Mouse (Mus musculus): Measurements from ENCODE around the gene Lrch1. TPM values are rescaled to one million over a fixed set of nuclear protein-coding genes. Genes with fewer than 3 reads are reported as not detected.

The Lrch1 gene
- polyA plus RNA-seq, 1 experiment = 13.6 TPM

DNA sequence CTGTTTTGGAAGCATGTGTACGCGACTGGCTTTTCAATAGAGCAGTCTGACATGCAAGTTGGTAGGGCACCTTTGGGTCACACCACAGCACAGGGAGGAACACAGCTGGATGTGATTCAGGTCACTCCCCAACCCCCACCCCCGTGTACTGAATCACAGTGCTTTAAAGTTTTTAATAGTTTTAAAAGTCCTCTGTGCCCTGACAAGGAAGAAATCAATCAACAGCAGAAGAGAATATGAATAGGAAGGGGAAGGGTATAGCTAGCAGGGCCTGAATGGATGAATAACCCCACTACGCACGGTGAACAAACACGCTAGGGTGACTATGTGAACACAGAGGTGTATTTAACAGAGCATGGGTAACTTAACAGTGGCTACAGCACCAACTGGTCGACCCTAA lies 6.1 kb downstream of the Lrch1 start:
- Histone ChIP-seq H3K27ac (ENCODE audit: insufficient read depth, low read length) (no peak overlapping the region), H3K4me3 (ENCODE audit: insufficient read depth, low read length) (no peak overlapping the region), H3K4me1 (ENCODE audit: control insufficient read depth, insufficient read depth, low read length) (peaks cover 6% of the 10 kb centered on the region; the same call in 1 of the 2 replicates)
- TF ChIP-seq CTCF (IDR thresholded peaks at IDR 0.05; ENCODE audit: extremely low read depth, insufficient read depth, low read length) = no peak
- TF ChIP-seq POLR2A (IDR thresholded peaks at IDR 0.05; ENCODE audit: extremely low read depth, insufficient read depth, low read length) = no peak

DNA sequence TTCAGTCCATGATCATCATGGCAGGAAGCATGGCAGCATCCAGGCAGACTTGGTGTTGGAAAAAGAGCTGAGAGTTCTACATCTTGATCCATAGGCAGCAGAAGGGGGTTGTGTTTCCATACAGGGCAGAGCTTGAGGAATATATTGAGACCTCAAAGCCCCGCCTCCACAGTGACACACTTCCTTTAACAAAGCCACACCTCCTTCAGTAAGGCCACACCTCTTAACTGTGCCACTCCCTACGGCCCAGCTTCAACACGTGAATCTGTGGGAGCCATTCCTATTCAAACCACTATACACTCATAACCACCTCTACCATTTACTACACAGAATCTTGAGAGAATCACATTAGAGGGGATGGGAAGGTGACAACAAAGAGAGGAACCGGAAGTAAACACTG lies 6.9 kb downstream of the Lrch1 start:
- Histone ChIP-seq H3K4me1 (ENCODE audit: control insufficient read depth, insufficient read depth, low read length) (peaks cover 5% of the 10 kb centered on the region; the same call in 1 of the 2 replicates), H3K27ac (ENCODE audit: insufficient read depth, low read length) (no peak overlapping the region), H3K4me3 (ENCODE audit: insufficient read depth, low read length) (no peak overlapping the region)
- TF ChIP-seq CTCF (IDR thresholded peaks at IDR 0.05; ENCODE audit: extremely low read depth, insufficient read depth, low read length) (no peak), POLR2A (IDR thresholded peaks at IDR 0.05; ENCODE audit: extremely low read depth, insufficient read depth, low read length) (no peak)

DNA sequence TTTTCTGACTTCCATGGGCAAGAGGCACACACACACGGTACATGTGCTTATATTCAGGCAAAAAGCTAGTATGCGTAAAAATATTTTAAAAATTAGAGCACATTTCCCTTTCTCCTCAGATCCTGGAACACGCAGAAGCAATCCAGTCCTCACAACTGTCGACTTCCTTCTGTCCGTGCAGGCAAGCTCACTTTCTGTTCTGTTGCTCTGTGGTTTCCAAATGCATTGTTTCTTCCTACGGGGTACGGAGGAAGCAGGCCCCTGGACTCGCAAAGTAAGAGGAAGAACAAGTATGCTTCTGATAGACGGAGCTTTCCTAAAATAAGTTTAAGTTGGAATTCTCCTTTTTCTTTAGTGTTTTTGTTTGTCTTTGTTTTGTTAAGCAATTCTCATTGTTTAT lies 8.3 kb downstream of the Lrch1 start:
- TF ChIP-seq CTCF (IDR thresholded peaks at IDR 0.05; ENCODE audit: extremely low read depth, insufficient read depth, low read length) (no peak), POLR2A (IDR thresholded peaks at IDR 0.05; ENCODE audit: extremely low read depth, insufficient read depth, low read length) (no peak)
- Histone ChIP-seq H3K4me3 (ENCODE audit: insufficient read depth, low read length) (no peak overlapping the region), H3K27ac (ENCODE audit: insufficient read depth, low read length) (no peak overlapping the region; the same call in 1 of the 2 replicates), H3K4me1 (ENCODE audit: control insufficient read depth, insufficient read depth, low read length) (no peaks in the 10 kb centered on the region)

DNA sequence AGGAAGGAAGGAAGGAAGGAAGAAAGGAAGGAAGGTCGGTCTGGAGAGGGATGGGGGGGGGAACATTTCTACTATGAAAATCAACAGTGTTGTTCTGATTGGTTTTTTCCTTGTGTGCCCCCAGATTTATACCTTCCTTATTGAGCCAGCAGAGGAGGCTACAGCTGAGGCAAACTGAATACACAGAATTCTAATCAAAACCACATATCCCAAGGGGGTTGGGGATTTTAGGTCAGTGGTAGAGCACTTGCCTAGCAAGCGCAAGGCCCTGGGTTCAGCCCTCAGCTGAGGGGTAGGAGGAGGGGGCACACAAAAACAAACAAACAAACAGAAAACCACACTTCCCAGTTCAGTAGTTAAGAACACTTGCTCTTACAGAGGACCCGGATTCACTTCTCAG lies 8.8 kb downstream of the Lrch1 start:
- TF ChIP-seq CTCF (IDR thresholded peaks at IDR 0.05; ENCODE audit: extremely low read depth, insufficient read depth, low read length) (no peak), POLR2A (IDR thresholded peaks at IDR 0.05; ENCODE audit: extremely low read depth, insufficient read depth, low read length) (no peak)
- no peaks in the 10 kb centered on the region for H3K4me1 ChIP-seq (ENCODE audit: control insufficient read depth, insufficient read depth, low read length)
- H3K27ac ChIP-seq (ENCODE audit: insufficient read depth, low read length) = no peak overlapping the region; the same call in 1 of the 2 replicates
- no peak overlapping the region for H3K4me3 ChIP-seq (ENCODE audit: insufficient read depth, low read length)

DNA sequence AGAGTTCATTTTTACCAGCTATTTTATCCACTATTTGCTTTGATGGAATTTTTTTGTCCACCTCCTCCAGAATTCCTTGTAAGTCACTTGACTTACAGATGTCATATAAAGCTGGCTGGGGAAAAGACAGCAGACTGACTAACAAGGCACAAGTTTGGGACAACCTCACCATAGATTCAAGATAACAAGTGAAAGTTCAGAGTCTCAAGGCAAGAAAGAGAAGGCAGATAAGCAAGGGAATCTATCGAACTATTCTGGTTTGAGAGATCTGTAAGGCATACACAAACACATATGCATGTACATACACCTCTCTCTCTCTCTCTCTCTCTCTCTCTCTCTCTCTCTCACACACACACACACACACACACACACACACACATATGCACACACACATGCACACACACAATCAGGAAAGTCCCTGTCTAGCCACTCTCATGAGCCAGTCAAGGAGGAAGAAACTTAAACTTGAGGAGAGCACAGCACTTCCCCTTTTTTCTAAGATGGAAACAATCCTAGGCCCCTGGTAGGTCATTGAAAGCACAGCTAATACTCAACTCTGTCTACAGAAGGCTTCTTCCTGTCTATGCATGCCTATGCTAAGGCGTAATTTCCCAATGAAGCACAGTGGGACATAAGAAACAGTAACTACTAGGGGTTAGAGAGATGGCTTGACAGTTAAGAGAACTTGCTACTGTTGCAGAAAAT lies 11.0 kb downstream of the Lrch1 start:
- Histone ChIP-seq H3K4me3 (ENCODE audit: insufficient read depth, low read length) (no peak overlapping the region), H3K27ac (ENCODE audit: insufficient read depth, low read length) (no peak overlapping the region), H3K4me1 (ENCODE audit: control insufficient read depth, insufficient read depth, low read length) (no peaks in the 10 kb centered on the region)
- TF ChIP-seq POLR2A (IDR thresholded peaks at IDR 0.05; ENCODE audit: extremely low read depth, insufficient read depth, low read length) (no peak), CTCF (IDR thresholded peaks at IDR 0.05; ENCODE audit: extremely low read depth, insufficient read depth, low read length) (no peak)

DNA sequence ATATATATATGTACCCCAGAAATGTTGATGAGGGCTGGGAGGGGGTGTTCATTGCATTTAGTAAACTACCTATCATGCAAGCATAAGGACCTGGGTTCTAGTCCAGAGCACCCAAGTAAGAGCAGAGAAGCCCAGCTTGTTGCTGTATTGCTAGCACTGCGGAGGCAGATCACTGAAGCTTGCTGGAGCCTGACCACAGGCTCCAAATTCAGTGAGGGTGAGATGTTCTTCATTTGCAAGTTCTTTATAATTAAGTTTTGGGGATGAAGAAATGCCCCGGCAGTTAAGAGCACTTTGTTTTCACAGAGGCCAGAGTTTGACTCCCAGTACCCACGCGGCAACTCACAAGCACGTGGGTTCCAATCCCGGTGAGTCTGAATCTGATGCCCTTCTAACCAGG lies 12.6 kb downstream of the Lrch1 start:
- Histone ChIP-seq H3K4me3 (ENCODE audit: insufficient read depth, low read length) (no peak overlapping the region), H3K4me1 (ENCODE audit: control insufficient read depth, insufficient read depth, low read length) (no peaks in the 10 kb centered on the region), H3K27ac (ENCODE audit: insufficient read depth, low read length) (no peak overlapping the region)
- TF ChIP-seq POLR2A (IDR thresholded peaks at IDR 0.05; ENCODE audit: extremely low read depth, insufficient read depth, low read length) = no peak
- TF ChIP-seq CTCF (IDR thresholded peaks at IDR 0.05; ENCODE audit: extremely low read depth, insufficient read depth, low read length) = no peak

DNA sequence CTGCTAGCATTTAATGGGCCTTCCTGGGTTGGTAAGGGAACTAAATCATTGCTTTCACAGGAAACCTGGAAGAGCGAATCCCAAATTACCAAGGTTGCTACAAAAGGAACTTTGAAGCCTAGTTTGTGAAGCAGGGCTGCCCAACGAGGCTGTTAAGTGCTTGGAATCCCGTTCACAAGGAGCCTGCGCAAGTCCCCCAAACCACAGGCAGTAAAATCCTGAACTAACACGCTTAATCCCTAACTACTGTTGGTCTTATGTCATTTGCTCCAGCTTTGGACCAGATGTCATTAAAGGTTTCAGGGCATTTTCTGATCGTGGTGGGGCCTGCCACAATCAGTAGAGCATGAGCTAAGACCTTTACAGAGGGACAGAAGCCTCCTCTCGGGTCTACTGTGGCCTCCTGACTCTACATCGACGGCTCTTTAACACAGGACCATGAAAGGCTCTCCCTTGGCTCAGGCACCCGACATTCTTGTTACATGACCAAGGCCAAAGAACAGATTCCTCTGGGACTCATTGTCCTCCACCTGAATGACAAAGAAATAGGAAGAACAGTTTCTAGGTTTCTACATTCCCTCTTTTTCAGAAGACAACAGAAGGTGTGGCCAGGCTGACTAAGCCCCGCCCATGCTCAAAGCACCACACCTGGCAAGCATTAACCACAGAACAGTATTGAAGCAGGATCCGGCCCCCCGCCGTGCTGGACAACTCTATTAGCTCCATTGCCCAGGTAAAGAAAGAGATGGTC lies 13.5 kb downstream of the Lrch1 start:
- Histone ChIP-seq H3K4me1 (ENCODE audit: control insufficient read depth, insufficient read depth, low read length) (no peaks in the 10 kb centered on the region), H3K27ac (ENCODE audit: insufficient read depth, low read length) (no peak overlapping the region), H3K4me3 (ENCODE audit: insufficient read depth, low read length) (no peak overlapping the region)
- TF ChIP-seq CTCF (IDR thresholded peaks at IDR 0.05; ENCODE audit: extremely low read depth, insufficient read depth, low read length) (no peak), POLR2A (IDR thresholded peaks at IDR 0.05; ENCODE audit: extremely low read depth, insufficient read depth, low read length) (no peak)

DNA sequence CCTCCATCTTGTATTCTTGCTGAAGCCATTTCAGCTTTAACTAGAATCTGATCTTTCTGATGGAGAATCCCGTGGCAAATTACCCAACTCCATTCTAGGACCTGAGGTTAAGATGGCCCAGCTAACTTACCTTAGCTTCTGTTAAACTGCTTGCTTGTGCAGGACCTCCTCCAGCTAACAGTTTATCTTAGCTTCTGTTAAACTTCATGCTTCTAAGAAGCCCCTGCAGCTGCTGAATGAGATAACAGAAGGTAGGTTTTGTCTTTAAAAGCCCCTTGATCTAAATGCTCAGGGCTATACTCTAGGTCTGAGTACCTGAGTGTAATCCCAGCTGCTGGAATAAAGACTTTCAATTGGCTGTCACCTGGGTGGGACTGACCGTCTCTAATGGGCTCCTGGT lies 17.9 kb downstream of the Lrch1 start:
- H3K4me1 ChIP-seq (ENCODE audit: control insufficient read depth, insufficient read depth, low read length) = peaks cover 2% of the 10 kb centered on the region; the same call in 1 of the 2 replicates

DNA sequence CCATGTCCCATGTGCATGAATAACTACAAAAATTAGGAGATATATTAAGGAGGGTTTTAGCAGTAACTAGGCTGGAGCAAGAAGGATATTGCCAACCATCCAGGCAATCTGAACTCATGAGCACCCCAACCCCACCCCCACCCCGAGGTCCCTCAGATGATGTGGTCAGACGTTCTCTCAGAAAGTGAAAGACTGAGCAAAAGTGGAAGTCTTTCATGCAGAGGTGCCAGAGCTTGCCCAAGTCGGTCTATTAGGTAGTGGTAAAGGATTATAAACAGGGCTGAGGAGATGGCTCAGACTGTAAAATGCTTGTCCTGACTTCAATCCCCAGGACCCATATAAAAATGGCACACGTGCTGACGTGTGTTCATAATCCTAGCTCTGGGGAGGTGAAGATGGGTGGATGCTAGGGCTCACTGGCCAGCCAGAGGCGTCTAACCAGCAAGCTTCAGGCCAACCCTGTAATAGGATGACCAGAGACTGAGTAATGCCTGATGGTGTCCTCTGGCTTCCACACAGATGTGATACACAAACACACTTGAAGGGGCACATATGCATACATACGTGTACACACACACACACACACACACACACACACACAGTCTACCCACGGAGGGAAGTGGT lies 18.8 kb downstream of the Lrch1 start:
- Histone ChIP-seq H3K27ac (ENCODE audit: insufficient read depth, low read length) (no peak overlapping the region), H3K4me1 (ENCODE audit: control insufficient read depth, insufficient read depth, low read length) (peaks cover 2% of the 10 kb centered on the region; the same call in 1 of the 2 replicates), H3K4me3 (ENCODE audit: insufficient read depth, low read length) (no peak overlapping the region)
- TF ChIP-seq CTCF (IDR thresholded peaks at IDR 0.05; ENCODE audit: extremely low read depth, insufficient read depth, low read length) (no peak), POLR2A (IDR thresholded peaks at IDR 0.05; ENCODE audit: extremely low read depth, insufficient read depth, low read length) (no peak)

More for the DNA sequence above, 17.9 kb downstream of the Lrch1 start:
- TF ChIP-seq CTCF (IDR thresholded peaks at IDR 0.05; ENCODE audit: extremely low read depth, insufficient read depth, low read length) = no peak
- no peak for TF ChIP-seq POLR2A (IDR thresholded peaks at IDR 0.05; ENCODE audit: extremely low read depth, insufficient read depth, low read length)
- H3K27ac ChIP-seq (ENCODE audit: insufficient read depth, low read length) = no peak overlapping the region
- no peak overlapping the region for H3K4me3 ChIP-seq (ENCODE audit: insufficient read depth, low read length)
